Mouse (Mus musculus) retina, postnatal 1 day (tissue): ENCODE results near the gene Stx2.

Experiments used
- DNase-seq: peaks from one replicate; pipeline ENCODE4 v3.0.0-alpha.2; 2012

Stx2 gene

DNA sequence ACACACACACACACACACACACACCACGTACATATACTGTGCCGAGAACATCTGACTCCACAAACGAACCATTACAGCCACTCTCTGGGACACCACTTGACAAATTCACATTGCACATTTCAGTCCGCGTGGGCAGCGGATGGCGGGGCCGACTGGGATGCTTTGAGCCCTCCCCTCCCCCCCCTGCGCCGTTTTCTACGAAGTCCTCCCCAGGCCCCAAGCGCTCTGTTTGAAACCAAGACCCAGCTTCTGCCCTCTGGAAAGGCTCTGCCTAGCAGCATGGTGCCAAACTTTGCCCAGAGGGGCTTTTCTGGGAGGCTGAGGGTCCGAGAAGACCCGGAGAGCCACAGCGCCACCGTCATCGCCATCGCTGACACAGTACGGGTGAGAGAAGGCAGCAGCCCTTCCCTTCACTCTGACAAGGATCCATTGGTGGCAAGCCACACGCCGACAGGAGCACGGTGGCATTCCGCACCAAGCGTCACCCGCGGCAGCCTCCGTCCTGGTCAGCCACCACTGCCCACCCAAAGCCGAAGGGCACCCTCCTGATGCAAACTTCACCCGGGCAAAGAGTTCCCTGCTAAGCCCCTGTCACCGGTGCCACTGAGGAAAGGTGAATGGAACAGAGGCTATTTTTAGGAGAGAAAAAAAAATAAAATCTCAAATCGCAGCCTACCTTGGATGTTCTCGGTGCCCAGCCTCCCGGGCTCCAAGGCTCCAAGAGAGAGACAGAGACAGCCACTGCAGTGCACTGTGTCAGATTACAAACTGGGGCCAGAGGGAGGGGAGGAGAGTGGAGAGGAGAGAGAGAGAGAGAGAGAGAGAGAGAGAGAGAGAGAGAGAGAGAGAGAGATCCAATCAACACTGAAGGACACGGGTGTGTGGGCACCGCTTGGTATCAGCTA lies 55.8 kb downstream of the Stx2 start:
- DNase-seq = peak; percentile 69

GRCm38 (mm10) chr5:128951472-128951871 lies 56.9 kb downstream of the Stx2 start:
- no peak for DNase-seq

- peak; percentile 55 for DNase-seq
Observed at GRCm38 (mm10) chr5:128947093-128947492, 61.3 kb downstream of the Stx2 start.

- peak; percentile 32 for DNase-seq
Observed at GRCm38 (mm10) chr5:128940436-128940835, 67.9 kb downstream of the Stx2 start.

DNA sequence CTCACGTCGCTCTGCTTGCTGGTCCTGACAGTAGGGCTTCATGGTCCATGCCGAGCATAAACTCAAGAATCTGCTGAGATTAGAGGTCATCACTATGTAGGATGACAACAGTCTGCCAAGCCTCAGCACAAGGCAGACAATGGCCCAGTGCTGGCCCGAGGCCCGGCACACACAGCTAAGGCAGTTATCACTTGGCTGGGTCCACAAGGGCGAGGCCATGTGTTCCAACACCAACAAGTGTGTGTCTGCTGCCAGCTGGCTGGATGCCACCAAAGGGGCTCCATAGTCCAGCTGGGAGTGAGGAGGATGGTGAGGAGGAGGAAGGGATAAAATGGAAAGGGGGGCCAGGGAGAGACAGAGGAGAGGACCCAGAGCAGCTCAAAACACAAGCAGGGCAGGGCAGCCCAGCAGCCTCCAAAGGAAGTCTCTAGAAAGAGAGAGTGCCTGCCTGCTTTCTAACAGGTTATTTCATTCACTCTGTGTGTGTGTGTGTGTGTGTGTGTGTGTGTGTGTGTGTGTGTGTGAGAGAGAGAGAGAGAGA lies 72.9 kb downstream of the Stx2 start:
- DNase-seq = peak; percentile 62
